Mouse (Mus musculus) lung, postnatal 0 days (tissue): ENCODE measurements around the gene Osm.

Experiments used
- CTCF ChIP-seq: IDR thresholded peaks from 2 replicates; pipeline ENCODE4 v1.5.1; 2016; ENCODE audit warnings: antibody characterized with exemption, mild to moderate bottlenecking
- EP300 ChIP-seq: IDR thresholded peaks from 2 replicates; pipeline ENCODE4 v1.6.1; 2016; ENCODE audit warnings: antibody characterized with exemption, mild to moderate bottlenecking, control low read depth

- TF ChIP-seq CTCF = peak; percentile 14; the same call in 1 of the 2 replicates
- no peak for TF ChIP-seq EP300
Measured at GRCm38 (mm10) chr11:4217914-4218629, 18.1 kb upstream of the Osm start, which contains the start of gene Castor1.
